Mouse (Mus musculus): ENCODE results near the gene Brd4. TPM values are rescaled to one million over a fixed set of nuclear protein-coding genes. Genes with fewer than 3 reads are reported as not detected.

Brd4 gene
- polyA plus RNA-seq, 1 experiment from 2014 or later, result 28.6 TPM

GRCm38 (mm10) chr17:32313892-32314291 is 29.4 kb upstream of the Brd4 start:
- Histone ChIP-seq H3K4me2 (replicated peaks; ENCODE audit: low read depth) (no peak overlapping the region), H3K9ac (ENCODE audit: low read length) (no peak overlapping the region), H3K4me1 (replicated peaks; ENCODE audit: control insufficient read depth, insufficient read depth) (no peaks in the 10 kb centered on the region), H3K9me3 (ENCODE audit: control insufficient read depth, low read length) (no peaks in the 10 kb centered on the region), H3K36me3 (ENCODE audit: control insufficient read depth, insufficient read depth, low read length) (peaks cover 74% of the 10 kb centered on the region), H3K27me3 (ENCODE audit: control insufficient read depth, insufficient read depth, low read length) (no peaks in the 10 kb centered on the region), H3K4me3 (ENCODE audit: low read depth, low read length) (no peak overlapping the region), H3K27ac (replicated peaks) (no peak overlapping the region)
- no peak for DNase-seq (ENCODE audit: low spot score)
- 70% methylated on average over 5 of the region's 5 CpGs for WGBS
- TF ChIP-seq EP300 (optimal IDR thresholded peaks at IDR 0.05), result no peak
- TF ChIP-seq CTCF (IDR thresholded peaks at IDR 0.05; ENCODE audit: low read depth), result no peak
- no peak for ATAC-seq (ENCODE audit: low FRiP score, low TSS enrichment)

DNA sequence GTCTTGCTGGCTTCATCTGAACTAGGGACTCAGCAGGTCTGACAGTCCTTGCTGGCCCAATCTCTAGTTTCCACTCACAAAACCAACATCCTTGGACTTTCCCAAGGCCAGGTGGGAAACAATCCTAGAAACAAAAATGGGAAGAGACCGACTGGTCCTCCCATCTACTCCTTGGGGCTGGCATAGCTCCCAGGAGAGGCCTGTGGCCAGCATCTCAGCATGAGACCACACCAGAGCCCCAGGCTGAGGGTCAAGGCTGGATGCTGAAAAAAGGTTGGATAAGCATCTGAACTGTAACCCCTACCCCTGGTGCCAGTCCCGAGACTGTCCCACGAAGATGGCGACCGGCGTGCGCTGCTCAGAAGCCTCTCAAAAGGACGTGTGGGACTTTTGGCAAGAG is 28.3 kb upstream of the Brd4 start:
- peaks cover 78% of the 10 kb centered on the region for H3K36me3 ChIP-seq (ENCODE audit: control insufficient read depth, insufficient read depth, low read length)
- no peaks in the 10 kb centered on the region for H3K9me3 ChIP-seq (ENCODE audit: control insufficient read depth, low read length)
- H3K4me3 ChIP-seq (ENCODE audit: low read depth, low read length), result no peak overlapping the region
- H3K4me2 ChIP-seq (replicated peaks; ENCODE audit: low read depth), result no peak overlapping the region
- no peak overlapping the region for H3K27ac ChIP-seq (replicated peaks)
- no peaks in the 10 kb centered on the region for H3K4me1 ChIP-seq (replicated peaks; ENCODE audit: control insufficient read depth, insufficient read depth)
- TF ChIP-seq EP300 (optimal IDR thresholded peaks at IDR 0.05), result no peak
- TF ChIP-seq CTCF (IDR thresholded peaks at IDR 0.05; ENCODE audit: low read depth), result no peak
- H3K27me3 ChIP-seq (ENCODE audit: control insufficient read depth, insufficient read depth, low read length), result no peaks in the 10 kb centered on the region
- H3K9ac ChIP-seq (ENCODE audit: low read length), result no peak overlapping the region
- 95% methylated on average over 8 of the region's 8 CpGs for WGBS
- no peak for DNase-seq (ENCODE audit: low spot score)
- ATAC-seq (ENCODE audit: low FRiP score, low TSS enrichment), result no peak

- Histone ChIP-seq H3K4me1 (replicated peaks; ENCODE audit: control insufficient read depth, insufficient read depth) (no peaks in the 10 kb centered on the region), H3K9me3 (ENCODE audit: control insufficient read depth, low read length) (no peaks in the 10 kb centered on the region), H3K27ac (replicated peaks) (no peak overlapping the region), H3K36me3 (ENCODE audit: control insufficient read depth, insufficient read depth, low read length) (peaks cover 69% of the 10 kb centered on the region), H3K4me2 (replicated peaks; ENCODE audit: low read depth) (no peak overlapping the region), H3K4me3 (ENCODE audit: low read depth, low read length) (no peak overlapping the region), H3K27me3 (ENCODE audit: control insufficient read depth, insufficient read depth, low read length) (no peaks in the 10 kb centered on the region), H3K9ac (ENCODE audit: low read length) (no peak overlapping the region)
- ATAC-seq (ENCODE audit: low FRiP score, low TSS enrichment), result no peak
- TF ChIP-seq CTCF (IDR thresholded peaks at IDR 0.05; ENCODE audit: low read depth), result no peak
- TF ChIP-seq EP300 (optimal IDR thresholded peaks at IDR 0.05), result no peak
- 93% methylated on average over 4 of the region's 4 CpGs for WGBS
- DNase-seq (ENCODE audit: low spot score), result no peak
Observed at GRCm38 (mm10) chr17:32307963-32308362, 23.4 kb upstream of the Brd4 start.

DNA sequence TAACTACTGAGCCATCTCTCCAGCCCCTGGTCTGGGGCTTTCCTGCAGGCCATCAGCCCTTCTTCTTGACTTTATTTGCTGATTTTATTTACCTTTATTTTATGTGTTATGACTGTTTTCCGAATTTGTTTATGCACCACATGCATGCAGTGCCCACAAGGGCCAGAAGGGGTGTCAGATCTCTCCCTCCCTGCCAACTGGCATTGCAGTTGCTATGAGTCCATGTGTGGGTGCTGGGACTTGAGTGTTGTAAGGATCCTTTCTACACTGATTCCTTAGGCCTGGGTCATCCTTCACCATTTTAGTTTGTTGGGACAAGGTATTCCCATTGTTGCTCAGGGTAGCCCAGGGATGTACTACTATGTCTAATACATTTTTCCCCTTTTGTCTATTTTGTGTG is 13.6 kb upstream of the Brd4 start:
- WGBS, result 86% methylated on average over 1 of the region's 1 CpGs
- H3K27me3 ChIP-seq (ENCODE audit: control insufficient read depth, insufficient read depth, low read length), result no peaks in the 10 kb centered on the region
- no peak overlapping the region for H3K4me2 ChIP-seq (replicated peaks; ENCODE audit: low read depth)
- H3K4me1 ChIP-seq (replicated peaks; ENCODE audit: control insufficient read depth, insufficient read depth), result no peaks in the 10 kb centered on the region
- no peaks in the 10 kb centered on the region for H3K36me3 ChIP-seq (ENCODE audit: control insufficient read depth, insufficient read depth, low read length)
- no peak overlapping the region for H3K4me3 ChIP-seq (ENCODE audit: low read depth, low read length)
- peak; percentile 17; the same call in 1 of the 2 replicates for TF ChIP-seq CTCF (IDR thresholded peaks at IDR 0.05; ENCODE audit: low read depth)
- TF ChIP-seq EP300 (optimal IDR thresholded peaks at IDR 0.05), result no peak
- H3K9ac ChIP-seq (ENCODE audit: low read length), result no peak overlapping the region
- DNase-seq (ENCODE audit: low spot score), result no peak
- H3K9me3 ChIP-seq (ENCODE audit: control insufficient read depth, low read length), result no peaks in the 10 kb centered on the region
- ATAC-seq (ENCODE audit: low FRiP score, low TSS enrichment), result no peak
- H3K27ac ChIP-seq (replicated peaks), result no peak overlapping the region

DNA sequence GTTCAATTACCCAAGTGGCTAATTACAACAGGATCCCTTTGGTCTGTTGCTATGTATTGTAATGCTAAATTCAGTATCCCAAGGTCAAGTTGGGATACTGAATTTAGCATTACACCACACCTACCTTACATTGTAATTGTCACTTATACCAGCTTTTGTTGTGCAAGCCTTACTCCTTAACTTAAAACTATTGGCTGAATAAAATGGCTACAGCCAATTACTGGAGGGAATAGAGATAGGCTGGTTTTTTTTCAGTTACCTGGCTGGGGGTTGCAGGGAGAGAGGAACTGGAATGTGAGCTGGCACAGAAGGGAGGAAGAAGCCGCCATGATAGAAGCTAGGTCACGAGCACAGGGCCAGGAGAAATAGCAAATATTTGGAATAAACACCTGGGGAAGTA is 11.4 kb upstream of the Brd4 start:
- Histone ChIP-seq H3K9me3 (ENCODE audit: control insufficient read depth, low read length) (no peaks in the 10 kb centered on the region), H3K4me2 (replicated peaks; ENCODE audit: low read depth) (no peak overlapping the region), H3K4me1 (replicated peaks; ENCODE audit: control insufficient read depth, insufficient read depth) (no peaks in the 10 kb centered on the region), H3K36me3 (ENCODE audit: control insufficient read depth, insufficient read depth, low read length) (no peaks in the 10 kb centered on the region), H3K9ac (ENCODE audit: low read length) (no peak overlapping the region), H3K27ac (replicated peaks) (no peak overlapping the region), H3K4me3 (ENCODE audit: low read depth, low read length) (no peak overlapping the region), H3K27me3 (ENCODE audit: control insufficient read depth, insufficient read depth, low read length) (no peaks in the 10 kb centered on the region)
- DNase-seq (ENCODE audit: low spot score), result no peak
- ATAC-seq (ENCODE audit: low FRiP score, low TSS enrichment), result no peak
- WGBS, result 84% methylated on average over 2 of the region's 2 CpGs
- TF ChIP-seq CTCF (IDR thresholded peaks at IDR 0.05; ENCODE audit: low read depth), result no peak
- no peak for TF ChIP-seq EP300 (optimal IDR thresholded peaks at IDR 0.05)

DNA sequence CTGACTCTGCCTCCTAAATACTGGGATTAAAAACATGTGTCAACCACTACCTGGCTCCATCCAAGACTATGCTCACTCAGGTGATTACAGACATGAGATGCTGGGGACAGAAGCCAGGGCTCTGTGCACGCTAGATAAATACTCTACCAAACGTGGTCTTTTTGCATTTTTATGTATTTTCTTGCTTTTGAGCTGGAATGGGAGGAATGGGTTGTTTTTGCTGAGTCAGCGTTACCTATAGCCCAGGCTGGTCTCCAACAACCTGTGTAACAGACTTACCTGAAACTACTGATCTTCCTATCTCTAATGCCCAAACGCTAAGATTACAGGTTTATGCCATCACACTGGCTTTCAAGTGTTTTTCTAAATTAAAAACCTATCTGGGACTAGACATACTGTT is 10.6 kb upstream of the Brd4 start:
- Histone ChIP-seq H3K27ac (replicated peaks) (no peak overlapping the region), H3K4me2 (replicated peaks; ENCODE audit: low read depth) (no peak overlapping the region), H3K4me1 (replicated peaks; ENCODE audit: control insufficient read depth, insufficient read depth) (no peaks in the 10 kb centered on the region), H3K27me3 (ENCODE audit: control insufficient read depth, insufficient read depth, low read length) (no peaks in the 10 kb centered on the region), H3K9ac (ENCODE audit: low read length) (no peak overlapping the region), H3K36me3 (ENCODE audit: control insufficient read depth, insufficient read depth, low read length) (no peaks in the 10 kb centered on the region), H3K4me3 (ENCODE audit: low read depth, low read length) (no peak overlapping the region), H3K9me3 (ENCODE audit: control insufficient read depth, low read length) (no peaks in the 10 kb centered on the region)
- TF ChIP-seq CTCF (IDR thresholded peaks at IDR 0.05; ENCODE audit: low read depth) (no peak), EP300 (optimal IDR thresholded peaks at IDR 0.05) (no peak)
- 79% methylated on average over 4 of the region's 4 CpGs for WGBS
- no peak for DNase-seq (ENCODE audit: low spot score)
- ATAC-seq (ENCODE audit: low FRiP score, low TSS enrichment), result no peak
